Mouse (Mus musculus): ENCODE measurements at regions not wholly inside any gene's neighbourhood (a gene's known extent, or its start where the extent isn't known, plus 50 kb on each side); places are given as distances from the start of the nearest gene placed in this dataset.

DNA sequence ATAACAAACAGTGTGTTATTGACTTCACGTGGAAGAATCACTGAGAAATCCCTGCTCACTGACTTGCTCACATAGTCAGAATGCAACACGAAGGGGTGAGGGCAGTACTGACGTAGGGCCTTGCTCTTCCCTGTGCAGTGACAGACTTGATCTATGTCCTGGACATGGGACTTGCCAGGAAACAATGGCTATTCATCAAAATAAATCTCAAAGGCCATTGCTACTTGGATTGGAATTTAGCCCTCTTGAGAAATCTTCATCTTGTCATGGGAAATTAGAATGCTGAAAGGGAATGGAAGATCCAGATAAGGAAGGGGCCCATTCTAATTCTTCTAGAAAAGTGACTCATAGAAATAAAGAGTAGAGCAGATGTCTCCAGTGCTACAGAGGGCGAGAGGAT is 158.0 kb upstream of the Sstr4 start:
- TF ChIP-seq CTCF (IDR thresholded peaks at IDR 0.05; ENCODE audit: extremely low read depth, insufficient read length, insufficient replicate concordance, low read depth, low read length) (no peak), POLR2A (IDR thresholded peaks at IDR 0.05; ENCODE audit: low read depth, low read length) (no peak)
